Mouse (Mus musculus) mature B cell (primary cell): Measurements from ENCODE around the gene Sik3.

ENCODE experiments used
- in situ Hi-C: fragments of 300-500 bp; cut with MboI; formaldehyde crosslinking; loops from 2 replicates; pipeline ENCODE4 v1.14.3; 2019

Gene Sik3

DNA sequence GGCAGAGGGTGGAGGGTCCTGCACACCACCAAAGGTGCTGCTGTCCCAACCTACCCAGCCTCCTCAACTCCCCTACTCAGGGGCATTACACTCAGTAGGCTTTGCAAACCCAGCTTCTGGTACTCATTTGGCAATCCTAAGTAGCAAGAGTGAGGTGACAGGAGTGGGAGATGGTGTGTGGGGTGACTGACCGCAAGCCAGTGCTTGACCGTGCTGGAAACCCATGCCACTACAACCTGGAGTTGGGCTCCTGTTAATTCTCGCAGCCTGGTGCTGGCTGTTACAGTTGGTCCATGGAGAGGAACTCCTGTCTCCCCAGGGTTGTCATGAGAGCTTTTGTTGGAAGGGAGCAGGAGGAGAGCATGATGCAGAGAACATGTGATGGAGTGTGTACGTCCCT is 258.2 kb downstream of the Sik3 start:
- in situ Hi-C loops = no loop called here

DNA sequence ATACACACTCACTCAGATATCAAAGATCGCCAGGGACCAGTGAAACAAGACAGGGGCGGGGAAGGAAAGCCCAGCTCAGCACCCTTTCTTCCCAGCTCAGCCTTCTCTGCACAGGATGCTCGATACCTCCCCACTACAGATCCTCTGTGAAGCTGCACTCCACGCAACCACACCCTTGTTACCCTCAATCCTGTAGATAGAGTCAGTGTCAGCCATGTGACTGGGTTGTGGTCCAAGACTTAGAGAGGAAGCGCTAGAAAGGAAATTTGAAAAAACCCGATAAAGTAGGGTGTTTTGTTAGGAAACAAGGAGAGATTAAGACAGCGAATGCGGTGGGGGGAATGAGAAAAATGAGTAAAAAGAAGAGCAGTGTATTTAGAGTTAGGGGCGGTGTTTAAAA is 259.4 kb downstream of the Sik3 start:
- in situ Hi-C loops = no loop called here

DNA sequence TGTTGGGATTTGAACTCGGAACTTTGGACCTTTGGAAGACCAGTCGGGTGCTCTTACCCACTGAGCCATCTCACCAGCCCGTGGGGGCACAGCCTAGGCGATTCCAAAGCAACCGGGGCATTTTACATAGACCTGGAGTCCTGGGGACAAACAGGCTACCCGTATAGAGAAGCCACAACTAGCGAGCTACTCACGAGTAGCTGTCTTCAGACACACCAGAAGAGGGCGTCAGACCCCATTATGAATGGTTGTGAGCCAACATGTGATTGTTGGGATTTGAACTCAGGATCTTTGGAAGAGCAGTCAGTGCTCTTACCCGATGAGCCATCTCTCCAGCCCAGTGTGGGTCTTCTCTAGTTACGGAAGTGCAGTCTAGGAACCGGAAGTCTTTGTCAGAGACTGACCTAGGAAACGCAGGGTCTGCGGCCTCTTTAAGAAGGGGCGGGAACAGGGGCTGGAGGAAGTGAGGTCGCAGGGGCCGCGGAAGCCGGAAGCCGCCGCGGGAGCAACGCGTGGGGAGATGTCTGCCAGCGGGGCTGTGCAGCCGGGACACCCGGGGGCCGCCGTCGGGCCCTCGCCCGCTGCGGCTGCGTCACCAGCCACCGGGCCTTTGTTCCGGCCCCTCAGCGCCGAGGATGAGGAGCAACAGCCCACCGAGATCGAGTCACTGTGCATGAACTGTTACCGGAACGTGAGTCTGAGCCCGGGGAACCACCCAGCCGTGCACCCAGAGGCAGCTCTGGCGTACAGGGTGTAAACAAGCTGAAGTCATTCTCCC is 260.2 kb downstream of the Sik3 start, which contains the start of gene Zpr1:
Gene Zpr1, plus strand, starts transcription at position 388 of the 778 bp plus-strand sequence.
- in situ Hi-C loops = no loop called here
